Comparison of ENCODE assay signal across 14 mouse cellular contexts in genomic region chr1:67014205-67014604, GRCm38 (mm10). TPM values are rescaled to one million over a fixed set of nuclear protein-coding genes. Genes with fewer than 3 reads are reported as not detected.
DNase-seq lines count a peak whose midpoint lies in the region; ATAC-seq and TF ChIP-seq lines count a peak whose summit lies in the region.
"Had no signal": no experiment of that assay in that cellular context is flagged by ENCODE, and none has a peak within 500 bp of the region (broad histone marks: within the 10 kb centered on the region; RNA-seq: fewer than 3 reads in every experiment).

No protein-coding gene starts in this region.

- no peak overlapping the region for H3K27ac ChIP-seq in liver, postnatal 0 days (ENCODE audit: low read depth)
- H3K27ac ChIP-seq in liver, embryonic 12.5 days = no peak overlapping the region
- H3K27ac ChIP-seq: heart, embryonic 15.5 days; limb, embryonic 12.5 days had no signal

- no peaks in the 10 kb centered on the region for H3K9me3 ChIP-seq in liver, postnatal 0 days (ENCODE audit: low read length)
- H3K9me3 ChIP-seq in liver, embryonic 12.5 days (replicated peaks) = no peaks in the 10 kb centered on the region
- H3K9me3 ChIP-seq: heart, embryonic 15.5 days; limb, embryonic 12.5 days had no signal

- TF ChIP-seq CTCF in liver, postnatal 0 days (IDR thresholded peaks at IDR 0.05; ENCODE audit: low read depth) = peak; percentile 49

- H3K27me3 ChIP-seq in liver, postnatal 0 days (ENCODE audit: insufficient read depth, low read length) = no peaks in the 10 kb centered on the region
- H3K27me3 ChIP-seq in liver, embryonic 12.5 days (replicated peaks) = no peaks in the 10 kb centered on the region
- H3K27me3 ChIP-seq: heart, embryonic 15.5 days; limb, embryonic 12.5 days had no signal

- DNase-seq in embryo, embryonic 11 days = peak; percentile 20
- no peak for DNase-seq in embryo, embryonic 10 days (ENCODE audit: low spot score)
- no peak for DNase-seq in liver, postnatal 0 days
- DNase-seq in Muller cell, postnatal 12 days (ENCODE audit: inconsistent ontology term) = peak; percentile 25
- no peak for DNase-seq in layer of hippocampus, adult 9-10 months (ENCODE audit: low spot score)
- no peak for DNase-seq in thymus, adult 18-20 months
- DNase-seq: B cell, adult 2 months; gastrocnemius, postnatal 14 days; lung, postnatal 4 days had no signal

- H3K36me3 ChIP-seq in liver, postnatal 0 days (replicated peaks; ENCODE audit: insufficient read depth, low read length) = no peaks in the 10 kb centered on the region
- peaks cover 9% of the 10 kb centered on the region for H3K36me3 ChIP-seq in liver, embryonic 12.5 days

- no peak for ATAC-seq in liver, postnatal 0 days
- ATAC-seq in liver, embryonic 12.5 days = no peak
- peak; percentile 72 for ATAC-seq in megakaryocyte progenitor cell, adult 5-6 weeks (replicated peaks; ENCODE audit: poor library complexity)

- H3K4me3 ChIP-seq in liver, postnatal 0 days (ENCODE audit: low read depth, low read length) = no peak overlapping the region
- H3K4me3 ChIP-seq in liver, embryonic 12.5 days = no peak overlapping the region
- H3K4me3 ChIP-seq: heart, embryonic 15.5 days; limb, embryonic 12.5 days; myocyte had no signal

- no peaks in the 10 kb centered on the region for H3K4me1 ChIP-seq in liver, postnatal 0 days (ENCODE audit: insufficient read depth)
- no peaks in the 10 kb centered on the region for H3K4me1 ChIP-seq in liver, embryonic 12.5 days
- H3K4me1 ChIP-seq: limb, embryonic 12.5 days had no signal

- no peak overlapping the region for H3K4me2 ChIP-seq in liver, postnatal 0 days (ENCODE audit: low read depth, low read length)
- no peak overlapping the region for H3K4me2 ChIP-seq in liver, embryonic 12.5 days
- H3K4me2 ChIP-seq: heart, embryonic 15.5 days; limb, embryonic 12.5 days had no signal

- no peak overlapping the region for H3K9ac ChIP-seq in liver, postnatal 0 days (replicated peaks)
- no peak overlapping the region for H3K9ac ChIP-seq in liver, embryonic 12.5 days
- H3K9ac ChIP-seq: heart, embryonic 15.5 days; limb, embryonic 12.5 days had no signal

- 58% methylated on average over 2 of the region's 2 CpGs for WGBS in liver, postnatal 0 days (ENCODE audit: insufficient replicate concordance)
- 60% methylated on average over 2 of the region's 2 CpGs for WGBS in liver, embryonic 12.5 days (ENCODE audit: insufficient replicate concordance)

- TF ChIP-seq EP300 in liver, postnatal 0 days (IDR thresholded peaks at IDR 0.05; ENCODE audit: low read depth) = no peak

RNA-seq across cellular contexts. Expression of gene Lancl1, which starts 24.5 kb away (rescaled TPM):
- polyA plus RNA-seq in liver, postnatal 0 days (2015; fragmentation: Nextera tagmentation; extraction: Ambion mirVana) = 25.5 and 26.8 TPM in 2 replicates
- polyA plus RNA-seq in liver, embryonic 12.5 days (2016; fragmentation: Nextera tagmentation; extraction: Ambion mirVana) = 27.6 and 31.9 TPM in 2 replicates
- total RNA-seq in megakaryocyte progenitor cell, adult 5-6 weeks (2015) = 49.9 and 50.4 TPM in 2 replicates
- 29.6 and 38.9 TPM in 2 replicates for total RNA-seq in megakaryocyte progenitor cell, adult 5-6 weeks (2017)

Comparison
In these comparisons a context has a peak if more than half of its experiments do, and no peak if none do; other contexts are left out.
1. DNase-seq: peak in embryo, embryonic 11 days (single experiment) and Muller cell, postnatal 12 days (single experiment); none in embryo, embryonic 10 days (single experiment), liver, postnatal 0 days (single experiment), layer of hippocampus, adult 9-10 months (single experiment) and thymus, adult 18-20 months (0 of 2).